Mouse (Mus musculus): ENCODE measurements at regions not wholly inside any gene's neighbourhood (a gene's known extent, or its start where the extent isn't known, plus 50 kb on each side); places are given as distances from the start of the nearest gene placed in this dataset.

DNA sequence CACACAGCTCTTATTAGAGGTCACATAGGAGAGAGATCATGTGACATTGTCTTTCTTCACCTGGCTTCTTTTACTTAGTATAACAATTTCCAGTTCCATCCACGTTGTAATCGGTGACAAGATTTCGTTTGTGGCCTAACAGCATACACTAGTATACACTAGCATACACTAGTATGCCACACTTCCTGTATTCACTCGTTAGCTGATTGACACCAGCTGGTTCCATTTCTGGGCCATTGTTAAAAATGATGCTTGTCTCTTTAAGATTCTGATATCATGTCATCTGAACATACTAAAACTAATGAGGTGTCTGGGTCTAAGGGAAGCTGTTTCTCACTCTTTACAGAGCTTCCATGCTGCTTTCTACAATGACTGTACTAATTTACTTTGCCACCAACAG, 713.3 kb downstream of the Pdcd6ip start:
- no peak for DNase-seq (ENCODE audit: extremely low read depth, insufficient read length, low spot score)

GRCm38 (mm10) chr9:112993627-112994026, 714.4 kb downstream of the Pdcd6ip start:
- no peak for DNase-seq (ENCODE audit: extremely low read depth, insufficient read length, low spot score)

DNA sequence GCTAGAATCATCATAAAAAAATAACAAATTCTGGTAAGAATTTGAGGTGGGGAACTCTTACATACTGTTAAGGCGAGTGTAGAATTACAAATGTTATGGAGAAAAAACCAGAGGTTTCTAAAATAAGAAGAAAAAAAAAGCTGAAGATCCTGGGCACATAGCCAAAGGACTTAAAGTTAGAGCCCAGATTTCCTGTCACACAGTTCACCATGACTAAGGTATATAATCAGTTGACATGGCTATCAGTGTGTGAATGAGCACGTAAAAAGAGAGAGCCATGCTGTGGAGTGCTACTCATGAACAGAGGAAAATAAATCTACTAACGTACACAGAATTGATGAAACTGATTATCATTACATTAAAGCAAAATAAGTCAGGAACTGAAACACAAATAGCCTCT, 715.1 kb downstream of the Pdcd6ip start:
- no peak for DNase-seq (ENCODE audit: extremely low read depth, insufficient read length, low spot score)

DNA sequence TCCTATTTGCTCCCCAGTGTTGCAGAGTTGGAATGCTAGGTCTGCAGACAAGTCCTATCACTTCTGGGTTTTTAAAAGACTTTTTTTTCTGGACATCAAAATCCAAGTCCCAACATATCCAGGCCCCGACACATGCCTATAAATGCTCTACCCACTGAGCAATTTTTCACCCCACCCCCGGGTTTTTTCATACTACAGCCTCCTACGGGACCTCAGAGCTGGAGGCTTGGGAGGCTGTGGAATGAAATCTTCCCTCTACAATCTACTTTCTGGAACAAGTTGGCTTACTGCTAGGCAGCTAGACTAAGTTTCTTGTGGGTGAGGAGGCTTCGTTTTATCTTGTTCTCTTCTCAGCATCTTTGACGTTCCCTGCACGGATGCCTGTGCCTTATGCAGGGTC, 724.7 kb downstream of the Pdcd6ip start:
- DNase-seq (ENCODE audit: extremely low read depth, insufficient read length, low spot score): no peak

DNA sequence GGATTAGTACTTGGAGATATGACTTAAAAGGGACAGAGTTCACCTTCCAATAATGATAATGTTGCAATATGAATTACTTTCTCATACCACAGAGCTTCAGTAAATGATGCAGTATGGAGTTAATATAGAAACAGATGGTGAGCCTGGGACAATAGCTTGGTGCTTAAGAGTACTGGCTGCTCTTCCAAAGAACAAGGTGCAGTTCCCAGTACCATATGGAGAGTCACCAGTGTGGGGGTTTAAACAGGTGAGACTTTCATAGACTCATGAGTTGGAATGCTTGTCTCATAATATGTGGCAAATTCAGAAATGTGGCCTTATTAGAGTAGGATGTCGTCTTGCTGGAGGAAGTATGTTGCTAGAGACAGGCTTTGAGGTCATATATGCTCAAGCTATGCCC, 715.8 kb upstream of the Arpp21 start:
- DNase-seq (ENCODE audit: extremely low read depth, insufficient read length, low spot score): no peak

DNA sequence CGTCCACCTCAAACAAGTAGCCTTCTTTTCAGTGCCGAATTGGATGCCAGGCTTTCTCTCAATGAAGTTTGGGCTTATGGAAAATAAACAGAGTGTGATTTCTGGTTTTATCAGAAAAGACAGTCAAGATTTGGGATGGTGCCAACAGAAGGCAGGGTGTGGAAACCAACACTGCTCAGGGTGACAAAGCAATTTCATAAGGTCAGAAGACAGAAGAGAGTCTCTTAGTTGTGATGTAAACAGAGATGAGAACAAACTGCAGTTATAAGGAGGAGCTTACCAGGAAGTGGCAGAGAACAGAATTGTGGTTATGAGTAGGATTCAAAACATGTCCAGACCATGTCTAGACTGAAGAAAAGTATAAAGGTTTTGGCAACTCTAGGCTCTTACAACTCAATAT, 714.3 kb upstream of the Arpp21 start:
- no peak for DNase-seq (ENCODE audit: extremely low read depth, insufficient read length, low spot score)

GRCm38 (mm10) chr9:112938781-112939180, 703.0 kb upstream of the Arpp21 start:
- DNase-seq (ENCODE audit: extremely low read depth, insufficient read length, low spot score): no peak

- DNase-seq (ENCODE audit: extremely low read depth, insufficient read length, low spot score): no peak
Observed at GRCm38 (mm10) chr9:112909311-112910101, 673.8 kb upstream of the Arpp21 start.

DNA sequence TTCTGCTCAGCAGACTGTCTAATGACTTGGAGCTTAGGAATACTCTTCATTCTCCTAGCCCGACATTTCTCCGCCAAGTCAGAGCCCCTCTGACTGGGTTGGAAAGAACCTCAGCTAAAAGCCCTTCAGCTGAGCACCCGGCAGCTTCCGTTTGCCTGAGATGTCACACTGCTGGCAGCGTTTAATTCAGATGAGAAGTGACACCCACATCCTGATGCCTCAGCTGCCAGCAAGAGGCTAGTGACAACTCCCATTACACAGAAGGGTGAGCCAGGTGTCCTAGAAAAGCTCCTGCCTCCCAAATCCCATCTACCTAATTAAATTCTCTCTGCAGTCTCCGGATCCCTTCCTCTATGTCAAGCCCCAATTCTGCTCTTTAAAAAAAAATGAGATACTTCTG, 670.2 kb upstream of the Arpp21 start:
- no peak for DNase-seq (ENCODE audit: extremely low read depth, insufficient read length, low spot score)

DNA sequence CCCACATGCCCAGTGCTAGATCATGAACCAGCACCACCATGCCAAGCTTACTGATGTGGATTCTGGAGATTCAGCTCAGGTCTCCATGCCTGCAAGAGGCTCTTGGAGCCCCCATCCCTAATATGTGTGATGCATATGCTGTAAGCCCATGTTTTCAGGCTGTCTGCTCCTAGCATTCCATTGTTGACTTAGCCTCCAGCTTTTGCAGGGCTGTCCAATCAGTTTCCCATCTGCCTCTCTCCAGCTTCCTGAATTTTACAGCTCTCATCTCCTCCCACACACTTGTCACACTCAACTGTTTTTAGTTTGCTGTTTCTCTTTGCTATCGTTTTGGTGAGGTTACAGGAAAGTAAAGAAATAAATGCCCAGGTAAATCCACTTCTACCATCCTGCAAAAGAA, 629.2 kb upstream of the Arpp21 start:
- DNase-seq (ENCODE audit: extremely low read depth, insufficient read length, low spot score): no peak

- no peak for DNase-seq (ENCODE audit: extremely low read depth, insufficient read length, low spot score)
Observed at GRCm38 (mm10) chr9:112861136-112861535, 625.4 kb upstream of the Arpp21 start.

- no peak for DNase-seq (ENCODE audit: extremely low read depth, insufficient read length, low spot score)
Observed at GRCm38 (mm10) chr9:112860307-112860893, 624.7 kb upstream of the Arpp21 start.

DNA sequence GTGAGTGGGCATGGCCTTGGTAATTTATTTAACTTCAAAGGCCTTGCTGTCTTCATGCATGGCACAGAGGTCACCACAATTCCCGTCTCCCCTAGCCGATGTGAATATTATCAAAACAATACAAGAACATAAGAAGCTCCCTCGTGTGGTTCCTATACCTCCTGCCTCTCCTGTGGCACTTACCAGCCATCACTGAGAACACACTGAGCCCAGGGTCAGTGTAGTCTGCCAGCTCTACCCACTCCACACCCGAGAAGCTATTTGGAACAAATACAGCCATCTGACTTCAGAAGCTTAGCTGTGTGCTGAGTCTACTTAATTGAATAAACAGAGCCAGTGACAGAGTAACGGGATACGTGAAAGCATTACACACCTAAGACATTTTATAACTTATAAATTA, 605.7 kb upstream of the Arpp21 start:
- DNase-seq (ENCODE audit: extremely low read depth, insufficient read length, low spot score): no peak

DNA sequence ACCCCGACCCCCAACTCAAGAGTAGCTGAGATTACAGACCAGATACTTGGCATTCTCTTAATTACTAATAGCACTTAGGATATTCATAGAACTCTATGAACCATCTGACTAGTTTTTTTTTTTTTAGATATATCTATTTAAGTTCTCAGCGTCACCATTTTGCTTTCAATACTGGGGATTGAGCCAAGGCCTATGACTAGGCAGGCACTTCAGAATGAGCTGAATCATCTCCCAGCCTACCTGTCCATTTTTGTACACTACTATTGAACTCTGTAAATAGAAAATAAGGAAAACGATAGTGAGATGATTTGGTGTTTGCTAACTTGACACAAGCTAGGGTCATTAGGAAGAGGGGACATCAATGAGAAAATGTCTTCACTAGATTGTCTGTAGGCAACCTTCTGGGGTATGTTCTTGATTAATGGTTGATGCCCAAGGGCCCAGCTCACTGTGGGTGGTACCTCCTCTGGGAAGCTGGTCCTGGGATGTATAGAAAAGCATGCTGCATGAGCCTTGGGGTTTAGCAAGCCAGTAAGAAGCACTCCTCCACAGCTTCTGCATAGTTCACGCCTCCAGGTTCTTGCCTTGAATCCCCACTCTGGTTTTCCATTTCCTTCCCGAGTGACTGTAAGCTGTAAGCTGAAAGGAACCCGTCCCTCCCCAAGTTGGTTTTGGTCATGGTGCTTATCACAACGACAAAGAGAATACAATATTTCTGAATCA, 603.5 kb upstream of the Arpp21 start:
- DNase-seq (ENCODE audit: extremely low read depth, insufficient read length, low spot score): no peak

DNA sequence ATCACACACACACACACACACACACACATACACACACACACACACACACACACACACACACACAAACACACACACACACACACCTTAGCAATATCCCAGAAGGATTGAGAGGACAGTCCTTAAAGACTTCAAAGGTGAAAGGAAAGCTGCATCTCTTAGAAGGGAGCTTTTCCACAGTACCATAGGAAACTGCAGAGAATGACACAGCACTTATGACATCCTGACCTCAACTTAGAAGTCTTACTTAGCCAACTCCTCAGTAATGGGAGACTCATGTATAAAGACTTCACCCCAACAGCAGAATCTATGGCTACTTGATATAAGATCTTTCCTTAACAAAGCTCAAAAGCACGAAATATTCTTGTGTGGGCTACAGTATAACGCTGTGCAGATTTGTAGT, 601.8 kb upstream of the Arpp21 start:
- no peak for DNase-seq (ENCODE audit: extremely low read depth, insufficient read length, low spot score)

DNA sequence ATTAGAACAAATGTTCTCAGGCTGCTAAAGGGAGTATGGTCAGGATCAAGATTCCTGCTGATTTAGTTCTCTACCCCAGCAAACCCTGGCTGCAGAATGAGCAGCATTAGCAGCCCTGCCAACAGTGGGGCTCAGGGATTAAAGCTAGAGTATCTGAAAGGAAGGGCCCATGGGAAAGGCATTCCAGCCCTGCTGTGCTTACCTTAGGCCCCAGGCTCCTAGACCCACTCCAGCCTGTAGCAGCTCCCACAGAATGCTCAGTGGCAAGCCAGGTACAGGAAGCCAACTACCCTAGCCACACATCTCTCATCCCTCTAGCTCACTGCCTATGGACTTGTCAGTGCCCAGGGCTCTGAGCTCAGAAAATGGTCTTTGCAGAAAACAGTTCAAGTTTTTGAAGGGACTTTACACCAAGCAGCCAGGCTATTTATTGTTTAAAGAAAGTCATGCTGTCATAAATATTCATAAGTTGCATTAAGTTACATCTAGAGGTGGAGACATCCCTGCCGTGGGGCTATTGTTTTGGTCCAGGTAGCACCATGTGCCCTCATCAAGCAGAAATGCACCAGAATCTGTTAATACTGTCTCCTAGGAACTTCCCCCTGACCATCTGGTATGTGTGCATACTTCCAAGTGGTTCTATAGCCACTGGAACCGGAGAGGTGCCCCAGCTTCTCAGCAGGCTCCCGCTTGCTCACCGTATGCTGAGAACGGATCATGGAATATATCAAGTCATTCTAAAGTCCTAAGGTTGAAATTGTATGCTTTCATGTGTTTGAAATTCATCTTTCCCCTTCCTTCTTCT, 598.9 kb upstream of the Arpp21 start:
- no peak for DNase-seq (ENCODE audit: extremely low read depth, insufficient read length, low spot score)

- no peak for DNase-seq (ENCODE audit: extremely low read depth, insufficient read length, low spot score)
Observed at GRCm38 (mm10) chr9:112831102-112831501, 595.4 kb upstream of the Arpp21 start.

DNA sequence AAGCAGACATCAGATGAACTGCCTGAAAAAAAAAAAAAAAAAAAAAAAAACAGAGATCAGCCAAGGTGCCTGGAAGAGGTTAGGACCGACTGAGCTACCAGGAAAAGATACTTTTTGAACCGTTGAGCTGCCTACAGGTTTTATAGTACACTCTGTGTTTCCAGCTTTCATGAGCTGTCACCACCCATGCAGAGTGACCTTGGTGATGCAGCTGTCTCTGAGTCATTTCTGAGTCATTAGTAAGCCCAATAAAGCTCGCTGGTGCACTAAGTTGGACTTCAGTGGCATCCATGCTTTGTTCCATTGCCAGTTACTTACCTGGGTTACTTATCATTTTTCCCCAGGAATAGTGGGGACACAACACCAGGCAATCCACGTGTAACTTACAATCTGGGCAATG, 592.9 kb upstream of the Arpp21 start:
- no peak for DNase-seq (ENCODE audit: extremely low read depth, insufficient read length, low spot score)

DNA sequence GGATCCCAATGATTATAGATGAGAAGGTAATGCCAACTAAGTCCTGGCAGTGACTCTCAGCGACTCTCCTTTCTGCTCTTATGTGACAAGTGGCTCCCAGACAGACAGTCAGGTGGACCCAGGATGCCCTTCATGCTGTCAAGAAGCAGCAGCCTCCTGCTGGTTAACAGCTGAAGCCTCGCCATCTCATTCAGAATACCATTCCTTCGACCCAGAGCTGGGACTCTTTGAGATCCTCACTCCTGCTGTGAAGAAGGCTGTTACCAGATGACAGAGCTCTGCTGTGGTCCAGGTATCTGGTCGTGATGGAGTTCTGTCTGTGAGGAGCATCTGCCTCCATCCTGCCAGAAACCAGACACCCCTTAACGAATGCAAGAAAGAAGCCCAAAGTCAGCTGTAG, 590.9 kb upstream of the Arpp21 start:
- no peak for DNase-seq (ENCODE audit: extremely low read depth, insufficient read length, low spot score)

DNA sequence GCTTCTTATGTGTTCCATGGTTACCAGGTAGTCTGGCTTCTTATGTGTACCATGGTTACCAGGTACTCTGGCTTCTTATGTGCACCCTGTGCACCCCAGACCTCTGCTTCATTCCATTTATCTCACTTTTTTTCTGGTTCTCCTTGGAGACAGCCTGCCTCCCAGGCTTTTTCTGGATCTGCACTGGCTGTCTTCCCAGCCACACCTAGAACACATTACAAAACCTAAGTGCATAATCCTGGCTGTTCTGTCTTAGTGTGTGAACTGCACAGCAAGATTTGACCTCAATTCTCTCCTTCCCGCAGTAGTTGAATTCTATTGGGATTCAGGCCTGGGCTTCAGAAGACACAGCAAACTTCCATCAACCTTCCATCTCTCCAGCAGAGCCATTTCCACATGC, 586.2 kb upstream of the Arpp21 start:
- DNase-seq (ENCODE audit: extremely low read depth, insufficient read length, low spot score): no peak

DNA sequence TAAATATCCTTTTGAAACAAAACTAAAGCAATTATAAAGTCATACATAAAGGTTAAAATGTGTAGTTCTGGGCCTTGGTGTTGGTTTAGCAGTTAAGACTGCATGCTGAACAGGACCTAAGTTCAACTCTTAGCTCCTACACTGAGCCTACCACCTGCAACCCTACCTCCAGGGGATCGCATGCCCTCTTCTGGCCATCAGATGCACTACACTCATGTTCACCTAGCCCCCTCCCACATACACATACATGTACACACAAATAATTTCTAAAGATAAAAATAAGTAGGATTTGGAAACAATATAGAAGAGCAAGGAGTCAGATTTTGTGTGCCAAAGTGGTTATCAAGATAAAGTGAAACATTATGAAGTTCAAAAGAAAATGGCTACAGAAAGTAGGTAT, 576.2 kb upstream of the Arpp21 start:
- no peak for DNase-seq (ENCODE audit: extremely low read depth, insufficient read length, low spot score)
